In genomic region chr15:82046246-82046891, GRCm38 (mm10) we compare ENCODE assay signal across 8 mouse cellular contexts. TPM values are rescaled to one million over a fixed set of nuclear protein-coding genes. Genes with fewer than 3 reads are reported as not detected.
DNase-seq lines count a peak whose midpoint lies in the region; ATAC-seq and TF ChIP-seq lines count a peak whose summit lies in the region.

No protein-coding gene starts in this region.

- no peak overlapping the region; the same call in 1 of the 2 replicates for H3K27ac ChIP-seq in heart, embryonic 15.5 days
- peak overlapping the region; percentile 72; the same call in 1 of the 2 replicates for H3K27ac ChIP-seq in ES-E14 (ENCODE audit: insufficient read depth, low read depth, low read length, poor library complexity, severe bottlenecking)
- peak overlapping the region; percentile 81; the same call in 1 of the 2 replicates for H3K27ac ChIP-seq in intestine, embryonic 14.5 days (ENCODE audit: low read depth)
- peak overlapping the region; percentile 93 for H3K27ac ChIP-seq in liver, postnatal 0 days (ENCODE audit: low read depth)

- H3K9ac ChIP-seq in heart, embryonic 15.5 days, result peak overlapping the region; percentile 95
- peak overlapping the region; percentile 92 for H3K9ac ChIP-seq in ES-E14 (ENCODE audit: insufficient read depth, low read depth, low read length, poor library complexity, severe bottlenecking)
- peak overlapping the region; percentile 91 for H3K9ac ChIP-seq in intestine, embryonic 14.5 days (ENCODE audit: low read length)
- peak overlapping the region; percentile 84 for H3K9ac ChIP-seq in liver, postnatal 0 days (replicated peaks)

- DNase-seq in heart, postnatal 25 days (ENCODE audit: low spot score), result no peak
- no peak for DNase-seq in ES-E14 (ENCODE audit: low read depth, low spot score)
- DNase-seq in embryo, embryonic 9.5 days (ENCODE audit: extremely low spot score), result peak; percentile 28
- peak; percentile 66 for DNase-seq in intestine, embryonic 14.5 days (ENCODE audit: low spot score)
- peak; percentile 48 for DNase-seq in liver, postnatal 0 days
- DNase-seq in testis, postnatal 14 days (ENCODE audit: low spot score), result peak; percentile 37
- no peak for DNase-seq in layer of hippocampus, adult 18-20 months (ENCODE audit: low spot score in 2 of 2)

- TF ChIP-seq EP300 in liver, postnatal 0 days (IDR thresholded peaks at IDR 0.05; ENCODE audit: low read depth), result no peak

- intact Hi-C loops in heart, postnatal 25 days (cut with DNase I), result no loop called here

- peak; percentile 40; the same call in 1 of the 2 replicates for ATAC-seq in heart, embryonic 15.5 days (replicated peaks; ENCODE audit: insufficient number of reproducible peaks, insufficient read depth, low FRiP score, low read depth)
- ATAC-seq in intestine, embryonic 14.5 days (replicated peaks; ENCODE audit: low FRiP score, low TSS enrichment, low read depth), result peak; percentile 47
- ATAC-seq in liver, postnatal 0 days, result peak; percentile 37

- in situ Hi-C loops in ES-E14 (cut with MboI; ENCODE audit: low sequenced_read_pairs in 2 of 2, unreplicated experiment in 2 of 2), result no loop called here

- peaks cover 12% of the 10 kb centered on the region for H3K4me1 ChIP-seq in heart, embryonic 15.5 days (replicated peaks)
- H3K4me1 ChIP-seq in ES-E14 (ENCODE audit: control insufficient read depth in 2 of 2, insufficient read depth in 2 of 2, low read length in 2 of 2, poor library complexity in 1 of 2), result peaks cover 0 to 2% of the 10 kb centered on the region in 2 experiments; a peak in 3 of 4 replicates
- peaks cover 8% of the 10 kb centered on the region for H3K4me1 ChIP-seq in intestine, embryonic 14.5 days (replicated peaks; ENCODE audit: control insufficient read depth, insufficient read depth, low read length)
- H3K4me1 ChIP-seq in liver, postnatal 0 days (ENCODE audit: insufficient read depth), result peaks cover 21% of the 10 kb centered on the region

- TF ChIP-seq CTCF in liver, postnatal 0 days (IDR thresholded peaks at IDR 0.05; ENCODE audit: low read depth), result no peak

- WGBS in heart, embryonic 15.5 days, result 2% methylated on average over 26 of the region's 26 CpGs
- 2% methylated on average over 26 of the region's 26 CpGs for WGBS in intestine, embryonic 14.5 days
- WGBS in liver, postnatal 0 days (ENCODE audit: insufficient replicate concordance), result under 1% methylated on average over 26 of the region's 26 CpGs

- no peaks in the 10 kb centered on the region for H3K9me3 ChIP-seq in heart, embryonic 15.5 days (replicated peaks)
- H3K9me3 ChIP-seq in ES-E14 (ENCODE audit: control insufficient read depth, insufficient read depth, low read depth, low read length), result no peaks in the 10 kb centered on the region
- H3K9me3 ChIP-seq in intestine, embryonic 14.5 days (ENCODE audit: control insufficient read depth, low read length), result no peaks in the 10 kb centered on the region
- no peaks in the 10 kb centered on the region for H3K9me3 ChIP-seq in liver, postnatal 0 days (ENCODE audit: low read length)

- peak overlapping the region; percentile 92 for H3K4me2 ChIP-seq in heart, embryonic 15.5 days
- peak overlapping the region; percentile 88 for H3K4me2 ChIP-seq in intestine, embryonic 14.5 days (ENCODE audit: low read length)
- H3K4me2 ChIP-seq in liver, postnatal 0 days (ENCODE audit: low read depth, low read length), result peak overlapping the region; percentile 98

- peak overlapping the region; percentile 96 for H3K4me3 ChIP-seq in heart, embryonic 15.5 days
- H3K4me3 ChIP-seq in ES-E14 (ENCODE audit: insufficient read depth in 1 of 2, low read depth in 1 of 2, low read length in 2 of 2, poor library complexity in 1 of 2, severe bottlenecking in 1 of 2), result peak overlapping the region; percentile 86 to 99
- H3K4me3 ChIP-seq in intestine, embryonic 14.5 days (ENCODE audit: low read depth, low read length), result peak overlapping the region; percentile 95
- peak overlapping the region; percentile 80 for H3K4me3 ChIP-seq in liver, postnatal 0 days (ENCODE audit: low read depth, low read length)

- H3K36me3 ChIP-seq in heart, embryonic 15.5 days, result peaks cover 13% of the 10 kb centered on the region; the same call in 1 of the 2 replicates
- peaks cover 13% of the 10 kb centered on the region for H3K36me3 ChIP-seq in ES-E14 (ENCODE audit: control insufficient read depth, insufficient read depth, low read length, poor library complexity, severe bottlenecking)
- peaks cover 17% of the 10 kb centered on the region for H3K36me3 ChIP-seq in intestine, embryonic 14.5 days (ENCODE audit: control insufficient read depth, insufficient read depth, low read length)
- peaks cover 17% of the 10 kb centered on the region for H3K36me3 ChIP-seq in liver, postnatal 0 days (replicated peaks; ENCODE audit: insufficient read depth, low read length)

- no peaks in the 10 kb centered on the region for H3K27me3 ChIP-seq in heart, embryonic 15.5 days
- no peaks in the 10 kb centered on the region for H3K27me3 ChIP-seq in intestine, embryonic 14.5 days (replicated peaks; ENCODE audit: control insufficient read depth, insufficient read depth, low read length)
- H3K27me3 ChIP-seq in liver, postnatal 0 days (ENCODE audit: insufficient read depth, low read length), result no peaks in the 10 kb centered on the region

TF ChIP-seq in ES-E14, 5 proteins besides CTCF, POLR2A, EP300 and RAD21:
- TF ChIP-seq HCFC1 (IDR thresholded peaks at IDR 0.05; ENCODE audit: borderline replicate concordance, insufficient read depth, low read length), result no peak
- no peak for TF ChIP-seq CHD2 (IDR thresholded peaks at IDR 0.05; ENCODE audit: low read depth, low read length)
- no peak for TF ChIP-seq ZC3H11A (IDR thresholded peaks at IDR 0.05; ENCODE audit: borderline replicate concordance, low read depth, low read length)
- no peak for TF ChIP-seq MAFK (IDR thresholded peaks at IDR 0.05; ENCODE audit: insufficient read depth, low read depth, low read length)
- TF ChIP-seq ZNF384 (IDR thresholded peaks at IDR 0.05; ENCODE audit: low read depth, low read length), result no peak

RNA-seq across cellular contexts. Expression of gene Snu13, which starts 1.0 kb away (rescaled TPM):
- 130 and 171 TPM in 2 replicates for polyA plus RNA-seq in heart, embryonic 15.5 days (2015; fragmentation: Nextera tagmentation; extraction: Ambion mirVana)
- 10 to 100 TPM; 48.2 to 52.5 TPM for total RNA-seq in heart, postnatal 25 days (2021)
- 212 and 293 TPM in 2 replicates for total RNA-seq in ES-E14 (2012; rRNA removed)
- 301 and 329 TPM in 2 replicates for polyA plus RNA-seq in intestine, embryonic 14.5 days (2014; fragmentation: Nextera tagmentation; extraction: Ambion mirVana)
- polyA plus RNA-seq in liver, postnatal 0 days (2015; fragmentation: Nextera tagmentation; extraction: Ambion mirVana), result 84.6 and 92.1 TPM in 2 replicates
- total RNA-seq in layer of hippocampus, adult 18-20 months (2021), result 100 to 1,000 TPM; 117 TPM

RNA-seq across cellular contexts. Expression of gene 4930407I10Rik, which starts 12.6 kb away (rescaled TPM):
- polyA plus RNA-seq in heart, embryonic 15.5 days (2015; fragmentation: Nextera tagmentation; extraction: Ambion mirVana), result not detected in 2 replicates
- total RNA-seq in heart, postnatal 25 days (2021), result not detected
- not detected in 2 replicates for total RNA-seq in ES-E14 (2012; rRNA removed)
- not detected in 2 replicates for polyA plus RNA-seq in intestine, embryonic 14.5 days (2014; fragmentation: Nextera tagmentation; extraction: Ambion mirVana)
- not detected in 2 replicates for polyA plus RNA-seq in liver, postnatal 0 days (2015; fragmentation: Nextera tagmentation; extraction: Ambion mirVana)
- not detected for total RNA-seq in layer of hippocampus, adult 18-20 months (2021)

RNA-seq across cellular contexts. Expression of gene Desi1, which starts 12.7 kb away (rescaled TPM):
- 16.8 and 26.9 TPM in 2 replicates for polyA plus RNA-seq in heart, embryonic 15.5 days (2015; fragmentation: Nextera tagmentation; extraction: Ambion mirVana)
- total RNA-seq in heart, postnatal 25 days (2021), result 10 to 100 TPM; 24.4 to 25.9 TPM
- total RNA-seq in ES-E14 (2012; rRNA removed), result 8.8 and 15.9 TPM in 2 replicates
- 24.0 and 26.7 TPM in 2 replicates for polyA plus RNA-seq in intestine, embryonic 14.5 days (2014; fragmentation: Nextera tagmentation; extraction: Ambion mirVana)
- 14.6 and 15.0 TPM in 2 replicates for polyA plus RNA-seq in liver, postnatal 0 days (2015; fragmentation: Nextera tagmentation; extraction: Ambion mirVana)
- 100 to 1,000 TPM in 1 of 2 experiments, 10 to 100 TPM in 1; 96.5 to 108 TPM for total RNA-seq in layer of hippocampus, adult 18-20 months (2021)

RNA-seq across cellular contexts. Expression of gene Mei1, which starts 23.4 kb away (rescaled TPM):
- polyA plus RNA-seq in heart, embryonic 15.5 days (2015; fragmentation: Nextera tagmentation; extraction: Ambion mirVana), result 0.05 TPM in 1 of 2 replicates, not detected in the other
- not detected for total RNA-seq in heart, postnatal 25 days (2021)
- total RNA-seq in ES-E14 (2012; rRNA removed), result 0.40 and 0.42 TPM in 2 replicates
- polyA plus RNA-seq in intestine, embryonic 14.5 days (2014; fragmentation: Nextera tagmentation; extraction: Ambion mirVana), result not detected in 2 replicates
- polyA plus RNA-seq in liver, postnatal 0 days (2015; fragmentation: Nextera tagmentation; extraction: Ambion mirVana), result not detected in 2 replicates
- total RNA-seq in layer of hippocampus, adult 18-20 months (2021), result under 1 TPM; 0.25 to 0.50 TPM

RNA-seq across cellular contexts. Expression of gene Xrcc6, which starts 58.7 kb away (rescaled TPM):
- 58.2 and 85.4 TPM in 2 replicates for polyA plus RNA-seq in heart, embryonic 15.5 days (2015; fragmentation: Nextera tagmentation; extraction: Ambion mirVana)
- 10 to 100 TPM; 21.4 to 23.5 TPM for total RNA-seq in heart, postnatal 25 days (2021)
- total RNA-seq in ES-E14 (2012; rRNA removed), result 69.1 and 84.6 TPM in 2 replicates
- polyA plus RNA-seq in intestine, embryonic 14.5 days (2014; fragmentation: Nextera tagmentation; extraction: Ambion mirVana), result 87.0 and 96.7 TPM in 2 replicates
- 25.7 and 27.8 TPM in 2 replicates for polyA plus RNA-seq in liver, postnatal 0 days (2015; fragmentation: Nextera tagmentation; extraction: Ambion mirVana)
- 10 to 100 TPM; 26.3 to 27.1 TPM for total RNA-seq in layer of hippocampus, adult 18-20 months (2021)

Comparison
In these comparisons a context has a peak if more than half of its experiments do, and no peak if none do; other contexts are left out.
1. DNase-seq: peak in embryo, embryonic 9.5 days (single experiment), intestine, embryonic 14.5 days (single experiment), liver, postnatal 0 days (single experiment) and testis, postnatal 14 days (single experiment); none in heart, postnatal 25 days (single experiment), ES-E14 (single experiment) and layer of hippocampus, adult 18-20 months (0 of 2).
2. Peak in every context shown above with its lines, with median percentiles within 50 percentile points of each other: ATAC-seq, H3K4me2 ChIP-seq, H3K4me3 ChIP-seq and H3K9ac ChIP-seq.